Mouse (Mus musculus): ENCODE data around the gene Lsm7.

- TF ChIP-seq POLR2A (IDR thresholded peaks at IDR 0.05; ENCODE audit: control insufficient read depth, extremely low read depth, insufficient read depth, low read length, poor library complexity) (no peak), CTCF (IDR thresholded peaks at IDR 0.05; ENCODE audit: borderline replicate concordance, control insufficient read depth, extremely low read depth, insufficient read depth, low read length, poor library complexity) (no peak)
These were observed 16.6 kb downstream of the Lsm7 start for GRCm38 (mm10) chr10:80838346-80838912.
